Mouse (Mus musculus): ENCODE data around the gene Tbpl1. TPM values are rescaled to one million over a fixed set of nuclear protein-coding genes. Genes with fewer than 3 reads are reported as not detected.

Gene Tbpl1
- polyA plus RNA-seq, 1 experiment from 2014 or later = 59.9 TPM

GRCm38 (mm10) chr10:22660286-22661000 lies 71.3 kb downstream of the Tbpl1 start:
- no peaks in the 10 kb centered on the region for H3K27me3 ChIP-seq (ENCODE audit: control insufficient read depth, insufficient read depth, low read length)
- peaks cover 9% of the 10 kb centered on the region; the same call in 1 of the 2 replicates for H3K4me1 ChIP-seq (ENCODE audit: control insufficient read depth, insufficient read depth, low read length)
- no peaks in the 10 kb centered on the region for H3K36me3 ChIP-seq (ENCODE audit: control insufficient read depth, insufficient read depth, low read length)
- H3K4me3 ChIP-seq (ENCODE audit: low read depth, low read length) = no peak overlapping the region
- ATAC-seq (replicated peaks; ENCODE audit: insufficient number of reproducible peaks, low FRiP score, low TSS enrichment) = no peak
- H3K27ac ChIP-seq (ENCODE audit: low read depth, low read length) = no peak overlapping the region
- no peaks in the 10 kb centered on the region for H3K9me3 ChIP-seq (replicated peaks; ENCODE audit: control insufficient read depth, low read length)
- no peak overlapping the region for H3K4me2 ChIP-seq
- WGBS (ENCODE audit: insufficient replicate concordance) = 82% methylated on average over 5 of the region's 5 CpGs
- H3K9ac ChIP-seq (ENCODE audit: low read depth, low read length) = no peak overlapping the region

- Histone ChIP-seq H3K9me3 (replicated peaks; ENCODE audit: control insufficient read depth, low read length) (no peaks in the 10 kb centered on the region), H3K4me3 (ENCODE audit: low read depth, low read length) (no peak overlapping the region), H3K9ac (ENCODE audit: low read depth, low read length) (no peak overlapping the region), H3K27me3 (ENCODE audit: control insufficient read depth, insufficient read depth, low read length) (no peaks in the 10 kb centered on the region), H3K4me1 (ENCODE audit: control insufficient read depth, insufficient read depth, low read length) (peaks cover 9% of the 10 kb centered on the region; the same call in 1 of the 2 replicates), H3K27ac (ENCODE audit: low read depth, low read length) (no peak overlapping the region), H3K4me2 (no peak overlapping the region), H3K36me3 (ENCODE audit: control insufficient read depth, insufficient read depth, low read length) (no peaks in the 10 kb centered on the region)
- ATAC-seq (replicated peaks; ENCODE audit: insufficient number of reproducible peaks, low FRiP score, low TSS enrichment) = no peak
- 91% methylated on average over 10 of the region's 10 CpGs for WGBS (ENCODE audit: insufficient replicate concordance)
These were observed 72.4 kb downstream of the Tbpl1 start for GRCm38 (mm10) chr10:22659386-22659725.

- Histone ChIP-seq H3K4me3 (ENCODE audit: low read depth, low read length) (0 out of 2 replicates have a peak overlapping the region, but pooled peaks have one; percentile 3), H3K27me3 (ENCODE audit: control insufficient read depth, insufficient read depth, low read length) (no peaks in the 10 kb centered on the region), H3K9me3 (replicated peaks; ENCODE audit: control insufficient read depth, low read length) (no peaks in the 10 kb centered on the region), H3K4me2 (peak overlapping the region; percentile 48), H3K27ac (ENCODE audit: low read depth, low read length) (no peak overlapping the region), H3K36me3 (ENCODE audit: control insufficient read depth, insufficient read depth, low read length) (no peaks in the 10 kb centered on the region), H3K4me1 (ENCODE audit: control insufficient read depth, insufficient read depth, low read length) (peaks cover 9% of the 10 kb centered on the region; the same call in 1 of the 2 replicates), H3K9ac (ENCODE audit: low read depth, low read length) (no peak overlapping the region)
- 41% methylated on average over 23 of the region's 23 CpGs for WGBS (ENCODE audit: insufficient replicate concordance)
- ATAC-seq (replicated peaks; ENCODE audit: insufficient number of reproducible peaks, low FRiP score, low TSS enrichment) = 0 out of 2 replicates have a peak, but pooled peaks have one; percentile 26
These were observed 73.0 kb downstream of the Tbpl1 start for GRCm38 (mm10) chr10:22658534-22659385.

Small RNAs within 50 kb of the gene (microRNA-seq; reads per million reads assigned to microRNA genes)
- gene Mir7663 (ENCODE audit: borderline number of aligned reads) = 0.68 reads per million, percentile 4 among the genes with 10 or more reads in this experiment

Other genes with a start within 250 kb of the Tbpl1 start
- 1.9 and 2.5 TPM in 2 replicates for gene Slc2a12, start 86.9 kb downstream of the Tbpl1 start, polyA plus RNA-seq (2014; fragmentation: Nextera tagmentation; extraction: Ambion mirVana)
- gene Tcf21, start 88.2 kb upstream of the Tbpl1 start, polyA plus RNA-seq (2014; fragmentation: Nextera tagmentation; extraction: Ambion mirVana) = 81.8 and 84.8 TPM in 2 replicates

Measured in heart, embryonic 11.5 days (tissue).